Mouse (Mus musculus): ENCODE results near the gene Rbms1.
"Not testable (repeated sequence)": the region's sequence is repeated elsewhere in the genome, so short reads cannot be mapped to it uniquely, and the experiment has no call there.

Rbms1 gene

GRCm38 (mm10) chr2:60847984-60848383, 115.0 kb downstream of the Rbms1 start:
- DNase-seq (ENCODE audit: low spot score in 2 of 2): no peak

DNA sequence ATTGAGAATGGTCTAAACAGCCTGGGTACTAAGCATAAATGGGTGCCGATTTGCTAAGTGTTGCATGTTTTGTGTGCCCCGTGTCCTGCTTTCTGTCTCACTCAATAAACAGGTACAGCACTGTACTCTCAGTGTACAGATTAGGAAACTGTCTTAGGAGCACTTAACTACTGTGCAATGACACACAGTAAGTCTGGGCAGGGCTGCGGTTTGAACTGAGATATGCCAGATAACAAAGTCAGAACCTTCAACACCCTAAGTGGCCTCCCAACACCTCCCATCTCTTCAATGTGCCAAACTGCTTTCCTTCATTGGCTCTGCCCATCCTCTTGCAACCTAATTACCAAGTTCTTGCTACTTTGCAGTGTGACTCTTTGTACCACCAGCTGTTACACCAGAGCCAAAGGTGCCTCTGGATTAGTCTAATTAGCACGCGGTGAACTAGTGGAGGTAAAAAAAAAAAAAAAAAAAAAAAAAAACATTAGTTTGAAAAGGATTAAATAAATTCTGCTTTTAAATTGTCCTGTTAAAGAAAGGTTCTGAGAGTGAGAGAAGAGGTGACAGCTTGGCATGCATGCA, 117.6 kb downstream of the Rbms1 start:
- no peak for DNase-seq (ENCODE audit: low spot score in 2 of 2)

DNA sequence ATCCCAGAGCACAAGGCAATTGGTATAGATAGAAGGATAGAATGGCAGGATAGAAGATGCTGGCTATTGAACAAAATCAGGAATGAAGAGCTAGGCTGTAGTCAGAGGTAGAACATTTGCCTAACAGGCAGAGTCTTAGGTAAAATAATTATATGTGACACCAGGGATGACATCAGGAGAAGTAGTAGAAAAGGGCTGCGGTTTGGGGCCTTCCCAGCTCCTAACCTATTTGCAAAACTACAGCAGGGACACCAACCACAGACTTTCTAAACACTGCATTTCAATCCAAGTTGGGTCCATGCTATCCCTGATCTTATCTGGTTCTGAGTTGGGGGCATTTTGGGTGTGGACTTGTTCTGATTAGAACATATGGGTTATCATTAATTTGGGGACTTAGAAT, 118.7 kb downstream of the Rbms1 start:
- DNase-seq (ENCODE audit: low spot score in 2 of 2): no peak

- DNase-seq (ENCODE audit: low spot score in 2 of 2): no peak
Observed at GRCm38 (mm10) chr2:60843633-60844032, 119.4 kb downstream of the Rbms1 start.

DNA sequence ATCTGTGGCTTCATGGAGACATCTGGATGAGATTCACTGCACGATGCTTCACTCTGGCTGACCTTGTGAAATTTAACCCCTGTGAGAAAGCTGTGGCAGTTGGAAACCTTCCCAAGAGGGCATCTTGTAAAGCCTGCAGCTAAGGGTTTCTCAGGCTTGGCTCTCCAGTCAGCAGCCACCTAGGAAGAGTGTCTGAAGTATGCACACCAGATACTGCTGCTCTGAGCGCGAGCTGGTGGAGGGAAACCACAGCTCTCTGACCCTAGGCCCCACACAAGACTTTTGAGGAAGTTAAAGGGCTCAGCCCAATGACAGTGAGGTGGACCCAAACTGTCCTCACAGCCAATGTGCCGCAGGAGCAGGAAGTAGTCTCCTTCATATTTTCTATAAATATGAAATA, 120.0 kb downstream of the Rbms1 start:
- DNase-seq (ENCODE audit: low spot score in 2 of 2): no peak

- no peak for DNase-seq (ENCODE audit: low spot score in 2 of 2)
Observed at GRCm38 (mm10) chr2:60840922-60841321, 122.1 kb downstream of the Rbms1 start.

DNA sequence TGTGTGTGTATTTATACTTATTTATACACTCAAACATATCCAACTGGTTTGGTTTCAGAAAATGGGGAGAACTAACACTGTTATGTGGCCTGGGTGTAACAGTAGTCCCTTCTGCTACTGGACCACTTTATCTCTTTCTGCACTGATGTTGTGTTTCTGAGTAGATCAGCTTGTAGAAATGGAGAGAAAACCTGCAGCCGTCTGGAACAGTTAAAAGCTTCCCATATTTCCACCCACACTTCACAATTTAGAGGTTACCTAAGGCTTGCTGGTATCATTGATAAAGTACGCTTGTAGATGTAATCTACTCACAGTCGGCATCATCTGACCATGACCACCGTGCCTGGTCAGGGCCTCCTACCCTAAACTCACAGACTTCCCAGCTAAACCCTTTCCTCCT, 123.5 kb downstream of the Rbms1 start:
- DNase-seq (ENCODE audit: low spot score in 2 of 2): no peak

GRCm38 (mm10) chr2:60838856-60839255, 124.1 kb downstream of the Rbms1 start:
- no peak for DNase-seq (ENCODE audit: low spot score in 2 of 2)

- no peak for DNase-seq (ENCODE audit: low spot score in 2 of 2)
Observed at GRCm38 (mm10) chr2:60837616-60838015, 125.4 kb downstream of the Rbms1 start.

GRCm38 (mm10) chr2:60836237-60836636, 126.8 kb downstream of the Rbms1 start:
- no peak for DNase-seq (ENCODE audit: low spot score in 2 of 2)

DNA sequence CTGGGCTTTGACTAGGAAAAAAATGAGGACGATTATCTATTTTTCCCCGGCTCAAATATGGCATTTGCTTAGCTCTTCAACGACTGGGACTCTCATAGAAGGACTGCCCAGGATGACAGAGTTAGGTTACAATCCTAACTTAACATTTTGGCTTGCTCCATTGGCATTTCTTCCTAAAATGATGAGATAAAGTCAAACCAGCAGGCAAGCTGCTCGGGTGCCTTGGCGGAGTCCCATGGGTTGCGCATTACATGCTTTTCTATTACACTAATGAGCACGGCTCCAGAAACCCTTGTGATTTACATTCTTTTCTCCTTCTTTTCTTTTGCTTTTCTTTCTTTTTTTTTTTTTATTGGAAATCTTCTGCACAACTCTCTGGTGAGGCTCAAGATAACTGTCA, 128.7 kb downstream of the Rbms1 start:
- no peak for DNase-seq (ENCODE audit: low spot score in 2 of 2)

DNA sequence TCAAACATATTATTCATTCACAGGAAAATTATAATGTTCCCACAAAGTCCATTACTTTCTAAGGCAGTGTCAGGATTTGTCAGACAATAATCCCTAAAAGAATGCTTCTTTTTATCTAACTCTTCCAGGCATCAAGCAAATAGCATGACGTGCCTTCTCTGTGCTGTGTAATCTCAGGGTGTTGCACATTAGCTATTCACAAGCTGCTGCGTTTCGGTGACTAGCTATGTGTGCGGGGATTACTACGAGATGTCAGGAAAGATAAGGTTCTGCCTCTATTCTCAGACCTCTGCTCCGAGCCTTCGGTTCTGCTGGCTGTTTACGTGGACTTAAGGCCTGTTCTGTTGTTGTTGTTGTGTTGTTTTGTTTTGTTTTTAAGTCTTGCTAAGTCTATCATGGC, 130.7 kb downstream of the Rbms1 start:
- DNase-seq (ENCODE audit: low spot score in 2 of 2): no peak

GRCm38 (mm10) chr2:60830464-60830863, 132.5 kb downstream of the Rbms1 start:
- DNase-seq (ENCODE audit: low spot score in 2 of 2): not testable (repeated sequence)

- no peak for DNase-seq (ENCODE audit: low spot score in 2 of 2)
Observed at GRCm38 (mm10) chr2:60828908-60829462, 134.0 kb downstream of the Rbms1 start.

- no peak for DNase-seq (ENCODE audit: low spot score in 2 of 2)
Observed at GRCm38 (mm10) chr2:60827152-60827428, 135.9 kb downstream of the Rbms1 start.

GRCm38 (mm10) chr2:60826406-60827151, 136.4 kb downstream of the Rbms1 start:
- DNase-seq (ENCODE audit: low spot score in 2 of 2): no peak

- no peak for DNase-seq (ENCODE audit: low spot score in 2 of 2)
Observed at GRCm38 (mm10) chr2:60825690-60826089, 137.3 kb downstream of the Rbms1 start.

DNA sequence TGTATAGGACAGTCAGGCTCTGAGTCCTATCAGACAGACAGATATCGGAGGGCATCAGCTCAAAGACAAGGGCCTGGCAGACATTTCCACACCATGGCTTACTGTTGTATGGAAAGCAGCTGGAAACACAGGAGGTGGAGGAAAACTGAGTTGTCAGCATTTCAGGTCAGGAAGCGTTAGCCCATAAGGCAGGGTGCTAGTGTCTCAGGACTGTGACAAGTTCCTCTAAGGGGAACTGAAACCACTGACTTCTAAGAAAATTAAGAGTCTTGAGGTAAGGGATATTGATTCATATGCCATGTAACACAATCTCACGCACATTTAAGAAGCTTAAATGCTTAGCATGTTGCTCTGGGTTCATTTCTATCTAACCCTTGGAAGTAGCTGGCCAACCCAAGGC, 141.4 kb downstream of the Rbms1 start:
- no peak for DNase-seq (ENCODE audit: low spot score in 2 of 2)

GRCm38 (mm10) chr2:60818632-60819031, 144.4 kb downstream of the Rbms1 start:
- DNase-seq (ENCODE audit: low spot score in 2 of 2): no peak

DNA sequence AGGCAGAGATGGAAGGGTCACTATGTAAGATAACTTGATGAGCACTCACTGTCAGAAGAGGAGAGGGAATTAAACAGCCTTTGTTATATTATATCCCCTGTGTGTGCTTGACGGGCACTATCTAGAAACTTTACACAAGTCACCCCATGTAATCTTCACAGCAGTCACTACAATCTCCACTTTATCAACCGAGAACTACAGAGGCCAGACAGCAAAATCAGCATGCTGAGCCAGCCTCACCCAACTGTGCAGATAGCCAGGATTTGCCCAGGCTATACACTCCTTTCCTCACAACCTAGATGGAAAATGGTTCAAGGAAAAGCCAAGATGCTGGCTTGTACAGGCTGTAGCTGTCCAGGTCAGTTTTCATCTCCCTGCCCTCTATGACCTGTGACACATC, 146.7 kb downstream of the Rbms1 start:
- no peak for DNase-seq (ENCODE audit: low spot score in 2 of 2)

- DNase-seq (ENCODE audit: low spot score in 2 of 2): no peak
Observed at GRCm38 (mm10) chr2:60814788-60815187, 148.2 kb downstream of the Rbms1 start.

DNA sequence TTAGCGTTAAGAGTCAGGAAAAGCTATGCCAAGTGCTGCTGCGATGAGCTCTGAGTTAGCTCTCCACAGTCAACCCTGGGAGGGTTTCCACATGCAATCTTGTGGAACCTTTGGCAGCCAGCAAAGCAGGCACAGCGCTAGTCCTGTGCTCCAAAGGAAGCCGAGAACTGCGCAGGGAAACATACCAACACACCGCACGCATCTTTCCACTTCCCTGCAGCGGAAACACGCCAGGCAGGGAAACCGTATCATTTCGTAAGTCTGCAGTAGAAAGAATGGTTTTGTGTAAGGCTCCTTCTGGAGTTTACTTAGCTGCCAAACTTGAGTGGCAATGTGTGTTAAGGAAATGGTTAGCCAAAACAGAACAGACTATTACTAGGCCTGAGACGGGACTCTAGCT, 150.0 kb downstream of the Rbms1 start:
- DNase-seq (ENCODE audit: low spot score in 2 of 2): no peak

DNA sequence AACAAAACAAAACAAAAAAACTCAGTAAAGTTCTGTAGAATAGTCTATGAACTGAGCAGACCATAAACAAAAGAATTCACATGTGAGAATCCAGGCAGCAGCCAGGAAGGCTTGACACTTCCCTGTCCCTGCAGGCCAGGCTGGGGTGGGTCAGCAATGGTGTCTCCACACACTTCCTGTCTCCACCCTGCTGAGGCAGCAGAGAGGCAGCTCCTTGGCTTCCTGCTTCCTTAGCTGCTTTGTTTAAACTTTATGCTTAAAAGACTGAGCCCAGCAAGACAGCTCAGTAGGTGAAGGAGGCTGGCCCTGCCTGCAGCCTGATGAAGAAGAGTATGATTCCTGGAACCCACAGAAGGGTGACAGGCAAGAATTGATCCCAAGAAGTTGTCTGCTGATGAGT, 152.4 kb downstream of the Rbms1 start:
- DNase-seq (ENCODE audit: low spot score in 2 of 2): no peak

GRCm38 (mm10) chr2:60809441-60809921, 153.5 kb downstream of the Rbms1 start:
- no peak for DNase-seq (ENCODE audit: low spot score in 2 of 2)
